ENCODE assay signal across 22 mouse cellular contexts in genomic region chr2:70038752-70039151, GRCm38 (mm10). TPM values are rescaled to one million over a fixed set of nuclear protein-coding genes. Genes with fewer than 3 reads are reported as not detected.
A peak's percentile ranks its signal among the peaks of the same experiment; 100 is the strongest.
DNase-seq lines count a peak whose midpoint lies in the region; ATAC-seq and TF ChIP-seq lines count a peak whose summit lies in the region.
"Had no signal": no experiment of that assay in that cellular context is flagged by ENCODE, and none has a peak within 500 bp of the region (broad histone marks: within the 10 kb centered on the region; RNA-seq: fewer than 3 reads in every experiment).

Gene Myo3b (plus strand): TSS chr2:70039126.

- ATAC-seq in midbrain, embryonic 11.5 days (ENCODE audit: low FRiP score): no peak
- ATAC-seq in midbrain, postnatal 0 days (ENCODE audit: low FRiP score): no peak
- no peak for ATAC-seq in inflammation-experienced regulatory T-cells, adult 6 months
- ATAC-seq: activated CD4-positive, CD25-positive, alpha-beta regulatory T cell, adult 4 months; forebrain, embryonic 13.5 days; lung, postnatal 0 days; Patski had no signal

- no peak within 1 kb of the TSS for H3K9ac ChIP-seq in midbrain, embryonic 11.5 days (ENCODE audit: low read length)
- no peak within 1 kb of the TSS for H3K9ac ChIP-seq in midbrain, postnatal 0 days (replicated peaks; ENCODE audit: low read length, poor library complexity, severe bottlenecking)
- H3K9ac ChIP-seq: forebrain, embryonic 13.5 days; liver, embryonic 15.5 days had no signal

- no peak for TF ChIP-seq CTCF in midbrain, postnatal 0 days (IDR thresholded peaks at IDR 0.05)

- no peak within 1 kb of the TSS for H3K4me3 ChIP-seq in midbrain, embryonic 11.5 days (ENCODE audit: low read depth, low read length)
- H3K4me3 ChIP-seq in midbrain, postnatal 0 days (ENCODE audit: low read depth, low read length): no peak within 1 kb of the TSS
- H3K4me3 ChIP-seq: forebrain, embryonic 13.5 days; heart, adult 2 months; liver, embryonic 15.5 days had no signal

- H3K4me2 ChIP-seq in midbrain, embryonic 11.5 days: no peak within 1 kb of the TSS
- H3K4me2 ChIP-seq in midbrain, postnatal 0 days (ENCODE audit: low read depth, low read length, poor library complexity, severe bottlenecking): no peak within 1 kb of the TSS
- H3K4me2 ChIP-seq: forebrain, embryonic 13.5 days; liver, embryonic 15.5 days had no signal

- peak; percentile 34 for DNase-seq in embryo, embryonic 11 days
- no peak for DNase-seq in embryo, embryonic 10 days (ENCODE audit: low spot score)
- DNase-seq in midbrain, embryonic 11.5 days (ENCODE audit: low spot score, missing footprints): peak; percentile 84
- DNase-seq in midbrain, postnatal 0 days (ENCODE audit: low spot score): no peak
- no peak for DNase-seq in retina, postnatal 1 day
- no peak for DNase-seq in spleen, adult 18-20 months
- DNase-seq in thymus, postnatal 14 days: no peak
- DNase-seq: adrenal gland, postnatal 25 days; cerebellum, adult 8-10 months; heart, adult 2 months; kidney, adult 2 months; kidney, postnatal 25 days; layer of hippocampus, adult 9-11 months; right cerebral cortex, postnatal 25 days had no signal

- no peaks in the 10 kb centered on the region for H3K36me3 ChIP-seq in midbrain, embryonic 11.5 days (ENCODE audit: control insufficient read depth, insufficient read depth, low read length)
- H3K36me3 ChIP-seq in midbrain, postnatal 0 days (ENCODE audit: insufficient read depth, low read length): no peaks in the 10 kb centered on the region
- H3K36me3 ChIP-seq: liver, embryonic 15.5 days had no signal

- H3K27ac ChIP-seq in midbrain, embryonic 11.5 days (ENCODE audit: low read depth, low read length): no peak within 1 kb of the TSS
- no peak within 1 kb of the TSS for H3K27ac ChIP-seq in midbrain, postnatal 0 days (ENCODE audit: low read depth, low read length)
- H3K27ac ChIP-seq: forebrain, embryonic 13.5 days; heart, adult 2 months; liver, embryonic 15.5 days; stomach, postnatal 0 days had no signal

- WGBS in midbrain, embryonic 11.5 days: 25% methylated on average over 7 of the region's 7 CpGs
- 26% methylated on average over 7 of the region's 7 CpGs for WGBS in midbrain, postnatal 0 days

- H3K4me1 ChIP-seq in midbrain, embryonic 11.5 days (ENCODE audit: control insufficient read depth, insufficient read depth, low read length): peaks cover 5% of the 10 kb centered on the region; the same call in 1 of the 2 replicates
- H3K4me1 ChIP-seq in midbrain, postnatal 0 days (ENCODE audit: insufficient read depth, low read length): peaks cover 2% of the 10 kb centered on the region; the same call in 1 of the 2 replicates
- H3K4me1 ChIP-seq: liver, embryonic 15.5 days had no signal

- no peaks in the 10 kb centered on the region for H3K9me3 ChIP-seq in midbrain, embryonic 11.5 days (ENCODE audit: control insufficient read depth, low read length)
- H3K9me3 ChIP-seq in midbrain, postnatal 0 days (ENCODE audit: low read length): no peaks in the 10 kb centered on the region
- H3K9me3 ChIP-seq: forebrain, embryonic 13.5 days; liver, embryonic 15.5 days had no signal

- no peaks in the 10 kb centered on the region for H3K27me3 ChIP-seq in midbrain, embryonic 11.5 days (ENCODE audit: control insufficient read depth, insufficient read depth, low read length)
- H3K27me3 ChIP-seq in midbrain, postnatal 0 days (ENCODE audit: insufficient read depth, low read length): no peaks in the 10 kb centered on the region
- H3K27me3 ChIP-seq: forebrain, embryonic 13.5 days; Patski had no signal

RNA-seq across cellular contexts. Expression of gene Myo3b, which starts in this region (rescaled TPM):
- polyA plus RNA-seq in midbrain, embryonic 11.5 days (2014; fragmentation: Nextera tagmentation; extraction: Ambion mirVana): not detected in 2 replicates
- 0.44 and 1.1 TPM in 2 replicates for total RNA-seq in midbrain, postnatal 0 days (2014; rRNA removed)
- 0.14 and 0.32 TPM in 2 replicates for polyA plus RNA-seq in midbrain, postnatal 0 days (2015; fragmentation: Nextera tagmentation; extraction: Ambion mirVana)
- polyA plus RNA-seq in inflammation-experienced regulatory T-cells, adult 6 months (2017; shearing (Covaris generic)): 10 to 100 TPM in 2 of 3 experiments, 1 to 10 TPM in 1; 7.0 to 13.4 (median 13.0) TPM
- total RNA-seq: adrenal gland, postnatal 25 days; common myeloid progenitor, adult 5-6 weeks had no signal
- polyA plus RNA-seq: heart, adult 2 months; liver, embryonic 15.5 days had no signal

Comparison
In these comparisons a context has a peak if more than half of its experiments do, and no peak if none do; other contexts are left out.
1. Peak in DNase-seq in midbrain, embryonic 11.5 days; RNA of the gene not detected or under 1 TPM.